Mouse (Mus musculus) brain, adult 2 months (tissue): ENCODE results near the gene Trp53.
A peak's percentile ranks its signal among the peaks of the same experiment; 100 is the strongest.

Experiments
- DNase-seq: peaks from one replicate; pipeline ENCODE4 v3.0.0; 2011; ENCODE audit warnings: low read depth, low spot score

Gene Trp53

DNA sequence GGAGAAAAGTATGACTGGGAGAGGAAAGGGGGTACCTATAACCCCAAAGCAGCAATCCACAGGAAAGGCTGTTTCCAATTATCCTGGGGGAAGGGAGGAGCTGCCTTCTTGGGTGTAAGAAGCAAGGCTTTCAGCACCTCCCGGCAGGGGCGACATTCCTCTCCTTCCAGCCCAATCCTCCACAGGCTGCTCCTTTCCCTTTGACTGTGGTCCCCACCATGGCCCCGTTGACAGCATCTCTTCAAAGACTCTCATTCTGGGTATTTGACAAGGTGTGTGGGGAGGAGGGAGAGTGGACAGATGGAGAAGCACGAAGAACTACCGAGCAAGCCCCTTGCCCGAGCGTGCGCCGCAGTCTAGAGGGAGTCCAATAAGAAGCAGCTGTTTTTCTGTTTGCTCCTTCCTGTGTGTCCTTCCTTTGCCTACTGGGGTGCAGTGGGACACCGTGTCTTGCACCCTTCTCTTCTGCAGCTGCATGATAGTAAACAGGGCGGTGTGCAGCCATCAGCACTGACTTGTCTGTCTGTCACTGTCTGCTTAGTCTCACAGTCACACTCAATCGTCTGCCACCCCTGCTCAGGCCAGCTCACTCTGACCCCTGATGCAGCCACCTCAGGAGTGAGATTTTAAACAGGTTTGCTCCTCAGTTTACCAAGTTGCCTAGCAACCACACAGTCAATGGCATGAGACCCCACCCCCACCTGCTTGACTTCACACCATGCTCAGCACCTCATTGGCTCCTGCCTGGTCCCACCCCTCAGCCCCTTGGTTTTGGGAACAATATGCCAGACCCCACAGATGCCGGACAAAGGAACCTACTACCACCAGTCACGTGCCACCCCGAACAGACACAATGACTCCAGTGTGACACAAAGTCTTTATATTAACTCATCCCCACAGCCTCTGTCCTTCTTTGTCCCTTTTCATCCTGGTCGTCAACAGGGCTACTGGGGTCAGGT lies 19.0 kb upstream of the Trp53 start:
- peak; percentile 94 for DNase-seq

- DNase-seq, result no peak
Observed at GRCm38 (mm10) chr11:69563373-69563772, 16.8 kb upstream of the Trp53 start.

- peak; percentile 62 for DNase-seq
Observed at GRCm38 (mm10) chr11:69564391-69564790, 15.8 kb upstream of the Trp53 start.

DNA sequence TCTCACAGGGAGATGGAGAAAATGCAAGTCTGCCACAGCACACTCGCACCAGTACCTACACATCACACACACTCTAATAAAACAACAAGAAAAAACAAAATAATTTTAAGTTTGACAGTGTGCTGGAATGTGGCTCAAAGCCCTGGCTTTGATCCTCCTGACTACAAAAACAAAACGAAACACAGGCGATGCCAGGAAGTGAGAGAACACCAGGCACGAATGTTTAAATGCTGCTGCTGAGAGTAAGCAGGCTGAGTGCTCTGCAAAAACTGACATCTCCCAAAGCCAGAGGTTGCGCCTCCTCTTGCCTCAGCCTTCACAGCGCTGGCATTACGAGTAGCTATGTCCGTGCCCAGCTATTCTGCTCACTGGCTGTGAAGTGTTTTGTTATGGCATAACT lies 15.0 kb upstream of the Trp53 start:
- no peak for DNase-seq

- peak; percentile 74 for DNase-seq
Observed at GRCm38 (mm10) chr11:69575220-69575619, 4.9 kb upstream of the Trp53 start.

GRCm38 (mm10) chr11:69576307-69576706 lies 3.9 kb upstream of the Trp53 start:
- DNase-seq, result no peak

GRCm38 (mm10) chr11:69578301-69578700 lies 1.9 kb upstream of the Trp53 start:
- no peak for DNase-seq

DNA sequence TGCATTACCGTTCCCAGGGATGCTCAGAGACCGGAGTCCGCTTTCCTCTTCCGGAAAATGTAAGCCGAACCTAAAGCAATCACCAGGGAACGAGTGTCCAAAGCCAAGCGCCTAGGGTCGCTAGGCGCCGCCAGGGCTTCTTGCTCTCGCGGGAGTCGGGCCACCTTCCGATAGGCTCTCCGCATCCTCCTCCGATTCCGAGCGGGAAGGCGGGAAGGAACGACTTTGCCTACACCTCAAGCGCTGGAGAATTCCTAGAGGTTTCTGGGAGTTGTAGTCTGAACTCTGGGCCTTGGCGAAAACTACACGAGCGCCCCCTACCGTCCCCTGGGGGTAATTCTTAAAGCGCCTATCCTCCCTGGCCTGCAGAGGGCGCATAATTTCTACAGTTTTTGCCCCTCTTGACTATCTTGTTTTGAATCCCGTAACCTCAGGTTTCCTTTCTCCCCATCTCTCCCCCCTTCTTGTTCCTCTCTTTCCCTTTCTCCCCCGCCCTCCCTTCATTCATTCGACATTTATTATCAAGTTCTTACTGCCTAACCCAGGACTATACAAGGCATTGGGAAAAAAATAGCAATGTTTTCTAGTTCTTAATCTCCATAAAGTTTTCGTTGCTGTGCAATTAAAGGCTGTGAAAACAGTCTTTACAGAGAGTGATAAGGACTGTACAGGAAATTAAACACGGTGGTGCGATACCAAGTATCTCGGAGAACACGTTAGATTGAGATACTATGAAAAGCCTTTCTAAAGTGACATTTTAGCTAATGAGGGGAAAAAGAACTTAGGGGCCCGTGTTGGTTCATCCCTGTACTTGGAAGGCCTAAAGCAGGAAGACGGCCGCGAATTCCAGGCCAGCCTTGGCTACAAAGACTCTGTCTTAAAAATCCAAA lies 786 bp upstream of the Trp53 start:
- DNase-seq, result peak; percentile 99

GRCm38 (mm10) chr11:69580572-69581146 lies 500 bp downstream of the Trp53 start:
- DNase-seq, result no peak

DNA sequence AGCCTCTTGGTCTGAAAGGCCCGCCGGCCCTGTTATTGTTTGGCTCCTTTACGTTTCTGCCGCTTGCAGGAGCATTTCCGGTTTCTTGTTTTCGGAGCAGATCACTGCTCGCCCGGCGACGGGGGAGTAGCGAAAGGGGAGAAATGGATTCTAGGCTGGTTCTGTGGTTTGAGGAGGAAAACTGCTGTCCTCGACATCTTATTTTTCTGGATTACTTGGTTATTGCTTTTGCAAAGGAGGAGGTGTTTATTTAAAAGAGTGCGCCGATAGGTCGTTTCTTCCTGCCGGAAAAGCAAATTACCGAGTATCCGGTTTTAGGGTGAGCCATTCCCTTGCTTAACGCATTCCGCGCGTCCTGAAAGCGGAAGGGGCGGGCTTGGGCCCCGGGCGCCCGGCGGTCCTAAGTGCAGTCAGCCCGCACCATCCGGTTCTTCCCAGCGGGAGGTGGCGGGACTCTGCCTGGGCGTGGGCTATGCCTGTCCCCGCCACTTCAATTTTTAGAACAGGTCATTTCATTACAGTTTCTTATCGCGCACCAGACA lies 1.1 kb downstream of the Trp53 start:
- DNase-seq, result peak; percentile 98

GRCm38 (mm10) chr11:69581814-69582213 lies 1.7 kb downstream of the Trp53 start:
- DNase-seq, result no peak

GRCm38 (mm10) chr11:69582230-69582805 lies 2.2 kb downstream of the Trp53 start:
- no peak for DNase-seq

DNA sequence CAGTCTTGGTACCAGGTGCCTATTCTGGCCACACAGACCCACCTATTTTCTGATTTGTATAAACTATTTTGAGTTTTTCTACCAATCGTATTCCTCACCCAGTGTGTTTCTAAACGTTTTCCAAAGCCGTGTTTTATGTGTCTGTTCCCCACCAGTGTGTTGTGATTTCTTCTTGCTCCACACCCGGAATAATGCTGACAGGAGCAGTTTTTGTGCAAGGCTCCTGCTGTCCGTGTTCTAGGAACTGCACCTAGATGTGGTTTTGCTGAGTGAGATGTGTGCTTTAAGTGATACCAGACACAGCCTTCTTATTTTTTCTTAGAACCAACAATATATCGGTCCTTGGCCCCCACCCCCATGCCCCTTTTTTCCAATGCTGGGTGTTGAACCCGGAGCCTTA lies 3.8 kb downstream of the Trp53 start:
- no peak for DNase-seq

GRCm38 (mm10) chr11:69584937-69585336 lies 4.8 kb downstream of the Trp53 start:
- DNase-seq, result no peak

DNA sequence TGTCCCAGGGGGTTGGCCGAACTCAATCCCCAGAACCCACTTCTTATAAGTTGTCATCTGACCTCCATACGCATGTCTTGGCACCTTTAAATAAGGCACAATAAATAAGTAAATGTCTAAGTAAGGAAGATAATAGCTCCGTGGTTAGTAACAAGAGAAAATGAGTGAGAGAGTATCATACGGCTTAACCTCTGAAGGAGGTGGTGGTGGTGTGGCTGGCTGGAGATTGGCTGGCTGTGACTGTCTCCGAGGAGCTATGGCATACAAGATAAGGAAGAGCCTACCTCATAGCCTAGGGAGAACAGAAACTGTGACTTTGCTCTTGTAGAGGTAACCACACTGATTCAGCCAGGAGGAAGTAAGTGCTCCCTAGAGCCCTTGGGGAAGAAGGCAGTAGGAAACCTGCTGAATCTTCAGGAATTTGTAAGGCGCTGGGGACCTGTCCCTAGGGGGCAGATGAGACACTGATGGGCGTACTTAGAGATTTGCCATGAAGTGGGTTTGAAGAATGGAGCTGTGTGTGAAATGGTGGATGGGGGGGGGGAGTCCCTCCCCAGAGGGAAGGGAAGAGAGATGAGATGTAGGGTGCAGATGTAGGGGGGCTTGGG lies 5.7 kb downstream of the Trp53 start:
- DNase-seq, result no peak

GRCm38 (mm10) chr11:69589207-69589834 lies 9.2 kb downstream of the Trp53 start:
- DNase-seq, result no peak

- DNase-seq, result no peak
Observed at GRCm38 (mm10) chr11:69590622-69591021, 10.5 kb downstream of the Trp53 start.

- no peak for DNase-seq
Observed at GRCm38 (mm10) chr11:69591424-69591823, 11.3 kb downstream of the Trp53 start.

DNA sequence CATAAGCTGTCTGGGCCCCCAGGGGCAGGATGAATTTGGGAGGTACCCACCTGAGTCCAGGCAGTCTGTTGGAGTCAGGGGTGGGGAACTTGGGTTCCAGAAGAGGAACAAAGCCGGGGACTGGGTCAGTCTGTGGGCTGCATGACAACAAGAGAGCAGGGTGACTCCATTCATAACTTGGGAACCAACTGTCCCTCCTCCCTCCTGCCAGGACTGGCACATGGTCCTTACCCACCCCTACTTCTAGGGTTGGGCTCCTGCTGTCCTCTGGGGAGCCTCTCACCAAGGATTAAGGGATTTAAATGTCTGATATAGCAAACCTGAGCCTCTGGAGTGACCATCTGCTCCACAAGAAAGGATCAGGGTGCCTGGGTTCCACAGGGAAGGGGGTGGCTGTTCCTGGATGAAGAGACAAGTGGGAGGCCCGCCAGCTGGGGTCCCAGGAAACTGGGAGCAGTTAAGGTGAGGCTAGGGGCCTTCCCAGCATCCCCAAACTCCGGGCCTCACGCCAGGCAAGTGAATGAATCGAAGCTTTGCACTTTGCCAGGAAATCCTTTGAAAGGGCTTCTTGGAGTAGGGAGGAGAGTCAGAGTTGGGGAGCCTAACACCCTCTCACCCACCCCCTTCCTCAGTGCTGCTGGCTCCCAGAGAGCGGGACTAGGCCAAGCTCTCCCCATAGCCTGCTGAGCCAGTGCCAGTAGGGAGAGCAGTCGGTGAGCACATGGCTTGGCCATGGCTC lies 11.9 kb downstream of the Trp53 start:
- peak; percentile 66 for DNase-seq

- DNase-seq, result no peak
Observed at GRCm38 (mm10) chr11:69592799-69593198, 12.6 kb downstream of the Trp53 start.
